In genomic region chr12:118966321-118966720, GRCm38 (mm10) we compare ENCODE assay signal across 34 mouse cellular contexts. TPM values are rescaled to one million over a fixed set of nuclear protein-coding genes. Genes with fewer than 3 reads are reported as not detected.
"Had no signal": no experiment of that assay in that cellular context is flagged by ENCODE, and none has a peak within 500 bp of the region (broad histone marks: within the 10 kb centered on the region; RNA-seq: fewer than 3 reads in every experiment).

Gene Abcb5 (minus strand): TSS chr12:118966421.

- H3K4me3 ChIP-seq: embryonic facial prominence, embryonic 10.5 days; embryonic facial prominence, embryonic 12.5 days; embryonic facial prominence, embryonic 13.5 days; embryonic facial prominence, embryonic 15.5 days; erythroblast, embryonic 14.5 days; forebrain, embryonic 10.5 days; forebrain, embryonic 12.5 days; forebrain, embryonic 13.5 days; forebrain, embryonic 15.5 days; gastrocnemius, adult 2 months; heart, adult 2 months had no signal

- H3K27me3 ChIP-seq: embryonic facial prominence, embryonic 12.5 days; embryonic facial prominence, embryonic 13.5 days; embryonic facial prominence, embryonic 15.5 days; forebrain, embryonic 12.5 days; forebrain, embryonic 13.5 days; forebrain, embryonic 15.5 days had no signal

- DNase-seq: cerebellum, adult 2 months; cerebellum, adult 8-10 months; cerebellum, adult 9-10 months; cerebellum, adult 9-11 months; cerebellum, postnatal 10 days; cerebellum, postnatal 14 days; cerebellum, postnatal 25 days; cerebellum, postnatal 36 days; embryo, embryonic 11 days; forebrain, postnatal 0 days; gastrocnemius, adult 2 months; gastrocnemius, postnatal 10 days; gastrocnemius, postnatal 14 days; gastrocnemius, postnatal 25 days; gastrocnemius, postnatal 36 days; heart, adult 11 months; heart, adult 18-20 months; heart, adult 2 months had no signal

- H3K4me2 ChIP-seq: embryonic facial prominence, embryonic 12.5 days; embryonic facial prominence, embryonic 13.5 days; embryonic facial prominence, embryonic 15.5 days; forebrain, embryonic 12.5 days; forebrain, embryonic 13.5 days; forebrain, embryonic 15.5 days had no signal

- H3K36me3 ChIP-seq: embryonic facial prominence, embryonic 10.5 days; embryonic facial prominence, embryonic 12.5 days; embryonic facial prominence, embryonic 13.5 days; embryonic facial prominence, embryonic 15.5 days; forebrain, embryonic 10.5 days; forebrain, embryonic 12.5 days; forebrain, embryonic 15.5 days had no signal

RNA-seq across cellular contexts. Expression of gene Abcb5, which starts in this region (rescaled TPM):
- polyA plus RNA-seq: cerebellum, adult 2 months; cortical plate, adult 2 months; embryonic facial prominence, embryonic 10.5 days; embryonic facial prominence, embryonic 11.5 days; embryonic facial prominence, embryonic 12.5 days; embryonic facial prominence, embryonic 13.5 days; embryonic facial prominence, embryonic 14.5 days; erythroblast, embryonic 14.5 days; forebrain, embryonic 10.5 days; forebrain, embryonic 11.5 days; forebrain, embryonic 12.5 days; forebrain, embryonic 13.5 days; forebrain, embryonic 14.5 days; forebrain, embryonic 15.5 days; forebrain, embryonic 16.5 days; frontal cortex, adult 2 months; heart, adult 2 months had no signal
